Mouse (Mus musculus) urinary bladder, adult 2 months (tissue): Measurements from ENCODE around the gene Gm10300. TPM values are rescaled to one million over a fixed set of nuclear protein-coding genes. Genes with fewer than 3 reads are reported as not detected.
A peak's percentile ranks its signal among the peaks of the same experiment; 100 is the strongest.

Experiments used
- DNase-seq: peaks from one replicate; pipeline ENCODE4 v3.0.0; 2022; ENCODE audit warnings: low spot score
- polyA plus RNA-seq: library from polyadenylated mRNA; depleted of rRNA; stranded (reverse); fragments of >200 nt; gene quantifications from 2 replicates; pipeline ENCODE4 v1.2.3, GENCODE M21; 2012; rRNA removed

The Gm10300 gene
- polyA plus RNA-seq, result 0.32 and 0.39 TPM in 2 replicates

GRCm38 (mm10) chr4:132074077-132074932, at the start of gene Gm10300:
Gm10300 (plus strand) TSS chr4:132074697.
- DNase-seq, result peak; percentile 47

- DNase-seq, result no peak
These were observed 49.2 kb upstream of the Gm10300 start for GRCm38 (mm10) chr4:132025264-132025663.

- DNase-seq, result no peak
These were observed 48.6 kb upstream of the Gm10300 start for GRCm38 (mm10) chr4:132025738-132026527.

GRCm38 (mm10) chr4:132027167-132027566, 47.3 kb upstream of the Gm10300 start:
- no peak for DNase-seq

GRCm38 (mm10) chr4:132027806-132028205, 46.7 kb upstream of the Gm10300 start:
- DNase-seq, result no peak

- DNase-seq, result no peak
These were observed 44.4 kb upstream of the Gm10300 start for GRCm38 (mm10) chr4:132029851-132030741.

GRCm38 (mm10) chr4:132033183-132033582, 41.3 kb upstream of the Gm10300 start:
- DNase-seq, result no peak

- no peak for DNase-seq
These were observed 40.3 kb upstream of the Gm10300 start for GRCm38 (mm10) chr4:132034242-132034641.

GRCm38 (mm10) chr4:132037137-132037536, 37.4 kb upstream of the Gm10300 start:
- DNase-seq, result no peak

GRCm38 (mm10) chr4:132037991-132038390, 36.5 kb upstream of the Gm10300 start:
- no peak for DNase-seq

- DNase-seq, result no peak
These were observed 35.7 kb upstream of the Gm10300 start for GRCm38 (mm10) chr4:132038809-132039208.

- no peak for DNase-seq
These were observed 35.0 kb upstream of the Gm10300 start for GRCm38 (mm10) chr4:132039521-132039920.

GRCm38 (mm10) chr4:132039975-132040645, 34.4 kb upstream of the Gm10300 start:
- no peak for DNase-seq

- no peak for DNase-seq
These were observed 32.8 kb upstream of the Gm10300 start for GRCm38 (mm10) chr4:132041471-132042332.

GRCm38 (mm10) chr4:132043726-132044125, 30.8 kb upstream of the Gm10300 start:
- no peak for DNase-seq

GRCm38 (mm10) chr4:132048011-132048991, 26.2 kb upstream of the Gm10300 start:
- DNase-seq, result no peak

- DNase-seq, result peak; percentile 65
These were observed 25.5 kb upstream of the Gm10300 start for GRCm38 (mm10) chr4:132048995-132049404.

GRCm38 (mm10) chr4:132049549-132050200, 24.8 kb upstream of the Gm10300 start:
- no peak for DNase-seq
